Mouse (Mus musculus): ENCODE measurements around the gene Syn3.
A peak's percentile ranks its signal among the peaks of the same experiment; 100 is the strongest.

Gene Syn3

GRCm38 (mm10) chr10:86277327-86277726 is 221.4 kb downstream of the Syn3 start:
- no peak for DNase-seq (ENCODE audit: low spot score)

- no peak for DNase-seq (ENCODE audit: low spot score)
These were observed 223.1 kb downstream of the Syn3 start for GRCm38 (mm10) chr10:86275585-86275984.

GRCm38 (mm10) chr10:86273410-86274191 is 225.1 kb downstream of the Syn3 start:
- DNase-seq (ENCODE audit: low spot score) = no peak

- DNase-seq (ENCODE audit: low spot score) = no peak
These were observed 225.9 kb downstream of the Syn3 start for GRCm38 (mm10) chr10:86272826-86273225.

- no peak for DNase-seq (ENCODE audit: low spot score)
These were observed 228.4 kb downstream of the Syn3 start for GRCm38 (mm10) chr10:86270254-86270653.

- peak; percentile 10 for DNase-seq (ENCODE audit: low spot score)
These were observed 234.1 kb downstream of the Syn3 start for GRCm38 (mm10) chr10:86264618-86265017.

GRCm38 (mm10) chr10:86261725-86262124 is 237.0 kb downstream of the Syn3 start:
- no peak for DNase-seq (ENCODE audit: low spot score)

- DNase-seq (ENCODE audit: low spot score) = no peak
These were observed 239.7 kb downstream of the Syn3 start for GRCm38 (mm10) chr10:86258992-86259391.

- no peak for DNase-seq (ENCODE audit: low spot score)
These were observed 240.7 kb downstream of the Syn3 start for GRCm38 (mm10) chr10:86258046-86258445.

- peak; percentile 6 for DNase-seq (ENCODE audit: low spot score)
These were observed 241.7 kb downstream of the Syn3 start for GRCm38 (mm10) chr10:86257045-86257444.

GRCm38 (mm10) chr10:86256221-86256620 is 242.5 kb downstream of the Syn3 start:
- DNase-seq (ENCODE audit: low spot score) = no peak

GRCm38 (mm10) chr10:86250149-86250922 is 248.4 kb downstream of the Syn3 start:
- no peak for DNase-seq (ENCODE audit: low spot score)

GRCm38 (mm10) chr10:86249283-86249682 is 249.4 kb downstream of the Syn3 start:
- DNase-seq (ENCODE audit: low spot score) = no peak

- DNase-seq (ENCODE audit: low spot score) = no peak
These were observed 249.9 kb downstream of the Syn3 start for GRCm38 (mm10) chr10:86248807-86249206.

GRCm38 (mm10) chr10:86248131-86248740 is 250.5 kb downstream of the Syn3 start:
- no peak for DNase-seq (ENCODE audit: low spot score)

- no peak for DNase-seq (ENCODE audit: low spot score)
These were observed 253.3 kb downstream of the Syn3 start for GRCm38 (mm10) chr10:86245396-86245795.

GRCm38 (mm10) chr10:86243525-86243924 is 255.2 kb downstream of the Syn3 start:
- no peak for DNase-seq (ENCODE audit: low spot score)

GRCm38 (mm10) chr10:86242721-86243120 is 256.0 kb downstream of the Syn3 start:
- DNase-seq (ENCODE audit: low spot score) = no peak

- DNase-seq (ENCODE audit: low spot score) = no peak
These were observed 268.7 kb downstream of the Syn3 start for GRCm38 (mm10) chr10:86230006-86230405.

- DNase-seq (ENCODE audit: low spot score) = no peak
These were observed 273.2 kb downstream of the Syn3 start for GRCm38 (mm10) chr10:86225480-86225879.

- DNase-seq (ENCODE audit: low spot score) = no peak
These were observed 279.7 kb downstream of the Syn3 start for GRCm38 (mm10) chr10:86218984-86219383.

- no peak for DNase-seq (ENCODE audit: low spot score)
These were observed 281.9 kb downstream of the Syn3 start for GRCm38 (mm10) chr10:86216836-86217235.

GRCm38 (mm10) chr10:86212062-86212461 is 286.6 kb downstream of the Syn3 start:
- DNase-seq (ENCODE audit: low spot score) = no peak

Data from adipocyte (in vitro differentiated cells).